Mouse (Mus musculus) cerebellum, adult 18-20 months (tissue): Measurements from ENCODE around the gene Ackr2.

Source experiments
- DNase-seq, 2 experiments: peaks; one replicate each; pipeline ENCODE4 v3.0.0; 2021

The Ackr2 gene

GRCm38 (mm10) chr9:121898245-121898644 is at the start of gene Ackr2:
Gene Ackr2 (plus strand): TSS chr9:121898355.
- DNase-seq, result no peak

- no peak for DNase-seq
Measured at GRCm38 (mm10) chr9:121854246-121854645, 43.9 kb upstream of the Ackr2 start.

DNA sequence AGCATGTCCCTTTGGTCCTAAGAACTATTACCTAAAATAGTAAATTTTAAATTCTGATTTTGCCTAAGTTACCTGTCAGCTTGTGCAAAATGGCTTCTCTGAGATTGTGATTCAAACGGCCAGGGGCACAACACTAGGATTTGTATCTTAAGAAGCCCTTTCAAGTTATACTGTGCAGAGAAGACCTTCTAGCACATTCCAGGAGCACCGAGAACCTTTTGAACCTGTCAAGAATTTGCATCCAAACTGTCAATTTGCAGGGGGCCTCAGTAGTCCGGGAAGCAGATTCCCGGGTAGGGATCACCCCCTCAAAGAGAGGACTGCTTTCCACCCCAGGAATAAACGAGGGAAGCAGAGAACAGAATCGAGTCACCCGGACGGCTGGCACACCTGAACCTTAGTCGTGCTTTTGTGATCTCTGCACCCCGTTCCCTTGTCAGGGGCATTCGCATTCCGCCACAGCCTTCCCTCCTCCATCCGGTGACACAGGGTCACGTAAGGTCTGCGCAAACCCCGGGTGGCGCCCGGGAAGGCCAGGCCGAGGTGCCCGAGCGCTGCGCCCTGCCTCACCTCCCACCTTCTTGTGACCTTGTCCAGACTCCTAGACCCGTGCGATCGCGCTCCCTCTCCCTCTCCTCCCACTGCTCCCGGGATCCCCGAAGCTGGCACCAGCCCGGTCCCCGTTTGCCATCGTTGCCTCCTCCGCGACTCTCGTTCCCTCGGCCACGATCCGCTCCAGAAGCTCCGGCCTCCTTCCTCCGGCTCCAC is 41.3 kb upstream of the Ackr2 start:
- DNase-seq, result peak in 1 of 2 experiments; percentile 52

DNA sequence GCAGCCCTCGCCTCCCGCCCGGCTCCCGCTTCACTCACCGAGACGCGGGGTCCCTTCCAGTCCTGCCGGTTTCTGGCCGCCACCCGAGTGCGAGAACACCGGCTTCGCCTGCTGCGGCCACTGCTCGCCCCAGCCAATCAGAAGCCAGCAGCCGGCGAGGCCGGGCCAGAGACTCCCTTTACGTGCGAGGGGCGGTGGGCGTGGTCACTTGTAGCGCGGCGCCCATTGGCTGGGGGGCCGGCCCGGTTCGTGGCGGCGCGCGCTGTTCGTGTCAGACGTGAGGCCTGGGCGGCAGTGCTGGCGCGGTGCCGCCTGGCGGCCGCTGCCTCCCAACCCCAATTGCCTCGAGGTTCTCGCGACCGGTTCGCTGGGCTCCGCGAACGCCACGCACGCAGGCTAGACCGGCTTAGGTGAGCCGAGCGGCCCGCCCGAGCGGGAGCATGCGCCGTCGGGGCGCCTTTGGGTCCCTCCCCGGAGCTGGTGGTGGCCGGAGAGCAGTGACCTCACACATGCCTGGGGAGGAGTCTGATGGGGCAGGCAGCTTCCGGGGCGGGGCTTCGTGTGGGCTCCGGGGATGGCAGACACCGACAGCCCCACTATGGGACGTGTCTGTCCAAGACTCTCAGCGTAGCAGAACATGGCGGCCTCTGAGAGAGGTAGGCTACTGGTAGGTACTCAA is 40.5 kb upstream of the Ackr2 start:
- peak; percentile 98 for DNase-seq

DNA sequence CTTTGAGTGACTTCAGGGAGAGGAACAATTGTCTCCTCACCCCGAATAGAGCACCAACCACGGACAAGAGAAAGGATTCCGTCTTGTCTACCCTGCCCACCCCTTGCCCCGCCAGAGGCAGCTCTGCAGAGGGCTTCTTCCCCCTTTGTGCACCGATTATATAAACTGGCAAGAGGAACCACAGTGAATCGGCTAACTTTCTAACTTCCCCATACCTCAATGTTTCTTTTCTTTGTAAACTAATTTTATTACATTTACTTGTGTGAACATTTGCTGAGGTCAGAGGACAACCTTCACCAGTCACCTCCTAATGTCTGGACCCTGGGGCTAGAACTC is 40.0 kb upstream of the Ackr2 start, which contains the start of gene Higd1a:
Gene Higd1a (minus strand): TSS at position 210 of the 336 bp plus-strand sequence.
- no peak for DNase-seq

- DNase-seq, result no peak
Measured at GRCm38 (mm10) chr9:121859345-121859744, 38.8 kb upstream of the Ackr2 start.

DNA sequence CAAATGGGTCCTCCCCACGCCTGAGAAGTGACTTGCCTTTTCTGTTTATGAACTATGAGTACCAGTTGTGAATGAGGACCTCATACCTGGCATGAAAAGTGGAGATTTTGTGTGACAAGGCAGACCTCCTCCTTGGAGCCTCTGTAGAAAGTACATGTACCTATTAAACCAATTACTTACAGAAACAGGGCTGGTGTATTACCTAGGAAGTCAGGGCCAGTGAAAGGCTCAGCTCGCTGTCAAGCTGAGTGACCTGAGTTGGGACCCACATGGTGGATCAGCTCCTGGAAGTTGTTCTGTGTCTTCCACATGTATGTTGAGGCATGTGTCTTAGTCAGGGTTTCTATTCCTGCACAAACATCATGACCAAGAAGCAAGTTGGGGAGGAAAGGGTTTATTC is 37.2 kb upstream of the Ackr2 start:
- no peak for DNase-seq

- no peak for DNase-seq
Measured at GRCm38 (mm10) chr9:121864837-121865236, 33.3 kb upstream of the Ackr2 start.

DNA sequence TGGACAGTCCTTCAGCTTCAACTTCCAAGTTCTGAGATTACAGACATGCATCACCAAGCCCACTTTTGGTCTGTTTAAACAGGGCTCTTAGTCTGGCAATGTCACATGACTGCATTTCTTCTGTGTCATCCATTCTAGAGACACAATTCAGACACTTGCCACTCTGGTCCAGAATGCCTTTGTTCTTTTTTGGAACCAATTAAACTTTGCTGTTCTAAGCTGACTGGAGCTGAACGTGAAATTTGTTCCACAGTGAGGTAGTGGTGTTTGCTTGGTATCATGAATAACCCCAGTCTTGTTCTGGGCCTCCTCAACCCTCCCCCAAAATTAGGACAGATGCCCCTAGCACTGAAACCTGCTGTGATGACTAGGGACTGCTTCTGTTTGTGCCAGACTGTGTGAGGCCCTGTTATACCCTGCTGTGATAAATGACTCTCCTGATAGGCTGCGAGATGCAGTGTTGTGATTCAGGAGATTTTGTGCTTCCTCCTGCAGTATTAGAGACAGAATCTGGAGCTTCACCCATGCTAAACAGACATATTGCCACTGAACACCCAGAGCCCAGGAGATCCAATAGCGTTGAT is 32.6 kb upstream of the Ackr2 start:
- DNase-seq, result no peak

DNA sequence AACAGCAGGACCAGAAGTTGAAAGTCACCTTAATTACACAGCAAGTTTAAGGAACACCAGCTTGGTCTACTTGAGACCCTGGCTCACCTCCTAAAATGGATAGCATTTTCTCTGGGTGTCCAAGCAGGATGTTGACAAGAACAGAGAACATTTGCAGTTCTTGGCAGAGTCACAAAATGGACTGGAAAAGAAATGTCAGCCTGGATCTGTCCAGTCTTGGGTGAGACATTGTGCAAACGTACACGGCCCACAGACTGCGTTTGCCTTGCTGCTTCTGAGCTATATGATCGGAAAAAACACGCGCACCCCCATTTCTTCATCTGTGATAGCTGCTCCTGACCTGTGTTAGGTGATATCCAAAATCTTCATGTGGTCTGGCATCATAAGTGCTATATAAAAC is 30.5 kb upstream of the Ackr2 start:
- no peak for DNase-seq

DNA sequence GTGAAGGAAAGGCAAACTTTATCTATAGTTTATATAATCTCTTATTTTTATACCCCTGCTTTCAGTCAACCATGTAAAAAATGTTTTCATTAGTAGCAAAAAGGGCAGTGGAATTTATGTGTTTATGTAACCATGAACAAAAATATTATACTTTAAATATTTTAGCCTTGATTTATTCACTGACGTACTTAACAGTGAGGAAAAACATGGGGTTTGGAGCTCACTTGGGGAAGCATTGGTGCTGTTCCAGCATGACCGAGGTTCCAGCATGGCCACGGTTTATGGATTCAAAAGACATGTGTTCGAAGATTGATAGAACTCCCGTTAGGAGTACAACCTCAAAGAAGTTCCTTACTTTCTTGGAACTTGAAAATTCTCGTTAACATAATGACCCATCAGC is 29.9 kb upstream of the Ackr2 start:
- no peak for DNase-seq

DNA sequence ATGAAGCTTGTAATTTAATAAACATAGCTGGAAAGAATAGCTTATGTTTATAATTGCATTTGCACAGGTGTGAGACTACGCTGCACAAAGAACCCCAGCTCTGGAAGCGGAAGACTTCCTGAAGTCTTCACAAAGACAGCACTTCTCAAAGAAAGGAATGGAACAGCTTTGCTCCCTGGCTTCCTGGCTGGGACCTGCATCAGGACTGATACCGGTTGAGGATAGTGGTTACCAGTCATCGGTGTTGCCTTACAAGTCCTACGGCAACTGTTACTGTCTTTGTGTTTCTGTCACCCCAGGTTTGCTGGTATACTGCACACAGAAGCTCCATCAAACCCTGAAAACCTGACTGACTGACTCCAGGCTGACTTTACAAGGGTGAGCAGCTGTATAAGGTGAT is 28.7 kb upstream of the Ackr2 start:
- no peak for DNase-seq

DNA sequence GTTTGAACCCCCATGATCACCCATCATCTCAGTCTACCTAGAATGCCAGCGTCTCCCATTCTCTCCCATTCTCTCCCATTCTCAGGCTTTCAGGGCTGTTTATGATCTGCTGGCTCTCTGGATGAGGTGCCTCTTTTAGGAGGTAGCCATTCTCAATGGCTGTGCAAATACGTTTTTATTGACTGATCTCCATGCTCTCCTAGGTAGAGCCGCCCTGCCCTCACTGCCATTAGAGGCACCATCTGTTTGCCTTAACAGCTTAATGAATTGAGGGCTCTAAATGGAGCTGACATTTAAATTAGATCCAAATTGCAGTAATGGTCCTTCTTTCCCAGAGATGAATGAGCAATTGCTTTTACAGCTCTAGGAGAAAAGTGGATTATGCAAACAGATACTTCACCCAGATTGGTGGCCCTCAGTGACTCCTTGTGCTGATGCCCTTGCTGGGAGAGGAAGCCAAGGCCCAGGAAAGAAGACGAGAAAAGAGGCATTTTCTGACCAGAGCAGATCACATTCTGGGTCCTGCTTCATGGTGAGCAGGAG is 28.1 kb upstream of the Ackr2 start:
- no peak for DNase-seq

- no peak for DNase-seq
Measured at GRCm38 (mm10) chr9:121872062-121872683, 26.0 kb upstream of the Ackr2 start.

- DNase-seq, result no peak
Measured at GRCm38 (mm10) chr9:121873578-121873977, 24.6 kb upstream of the Ackr2 start.

DNA sequence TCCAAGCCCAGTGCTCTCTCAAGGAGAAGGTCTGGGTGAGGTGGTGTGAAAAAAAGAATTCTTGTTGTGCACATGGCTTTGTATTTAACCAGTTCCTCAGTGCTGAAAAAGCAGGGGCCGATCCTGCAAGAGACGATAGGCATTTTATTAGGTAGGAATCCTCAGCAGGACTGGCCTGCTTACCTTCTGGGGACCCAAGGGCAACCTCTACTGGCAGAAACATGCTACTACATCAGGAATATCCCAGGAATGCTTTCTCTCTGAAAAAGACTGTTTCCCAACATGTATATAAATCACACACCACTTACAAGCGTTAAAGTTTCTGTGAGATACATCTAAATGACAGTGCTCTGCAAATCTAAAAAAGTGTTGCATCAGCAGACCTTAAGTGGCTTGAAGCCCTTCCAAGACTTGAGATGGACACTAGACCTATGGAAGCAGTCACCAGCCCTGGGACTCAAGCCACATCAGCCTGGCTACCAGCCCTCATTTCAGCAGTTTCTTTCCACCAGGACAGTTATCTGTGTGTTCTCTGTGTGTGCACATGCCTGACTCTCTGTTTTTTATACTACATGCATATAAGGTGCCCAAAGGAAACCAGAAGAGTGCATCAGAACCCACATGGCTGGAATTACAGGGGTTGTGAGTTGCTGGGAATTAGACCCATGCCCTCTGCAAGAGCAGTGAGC is 21.0 kb upstream of the Ackr2 start:
- DNase-seq, result peak; percentile 78

- peak; percentile 62 to 64 for DNase-seq
Measured at GRCm38 (mm10) chr9:121880840-121881239, 17.3 kb upstream of the Ackr2 start.

DNA sequence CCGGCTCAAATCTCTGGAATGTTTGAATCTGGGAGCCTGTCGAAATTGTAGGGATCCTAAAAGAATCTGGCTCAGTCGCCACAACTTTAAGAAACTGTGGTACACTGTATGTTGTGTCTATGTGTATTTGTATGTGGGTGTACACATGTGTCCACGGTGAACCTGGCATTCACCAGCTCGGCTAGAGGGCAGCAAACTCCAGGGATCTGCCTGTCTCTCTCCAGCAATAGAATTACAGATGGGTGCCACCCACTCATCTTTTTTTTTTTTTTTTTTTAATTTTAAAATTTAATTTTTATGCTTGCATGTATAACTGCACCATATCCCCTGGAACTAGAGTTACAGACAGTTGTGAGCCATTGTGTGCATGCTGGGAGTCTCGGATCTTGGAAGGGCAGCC is 16.9 kb upstream of the Ackr2 start:
- no peak for DNase-seq

DNA sequence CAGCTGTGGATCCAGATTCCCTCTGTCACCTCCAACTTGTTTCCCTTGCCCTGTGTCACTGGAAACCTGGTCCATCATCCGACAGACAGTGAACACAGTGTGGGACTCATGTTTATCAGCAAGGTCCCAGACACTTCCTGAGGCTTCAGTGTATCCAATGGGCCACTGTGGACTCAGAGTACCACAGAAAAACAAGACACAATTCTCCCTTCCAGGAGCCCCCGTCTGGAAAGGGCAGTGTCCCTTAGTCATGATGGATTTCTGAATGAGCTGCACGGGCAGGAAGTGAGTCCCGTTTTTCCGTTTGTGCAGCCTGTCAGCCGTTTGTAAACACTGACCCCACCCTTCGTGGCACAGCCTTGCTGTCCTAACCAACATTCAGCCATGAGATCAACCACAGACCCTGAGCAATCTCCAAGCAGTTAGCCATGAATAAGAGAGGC is 16.1 kb upstream of the Ackr2 start:
- DNase-seq, result no peak

GRCm38 (mm10) chr9:121889927-121890440 is 8.2 kb upstream of the Ackr2 start:
- no peak for DNase-seq

DNA sequence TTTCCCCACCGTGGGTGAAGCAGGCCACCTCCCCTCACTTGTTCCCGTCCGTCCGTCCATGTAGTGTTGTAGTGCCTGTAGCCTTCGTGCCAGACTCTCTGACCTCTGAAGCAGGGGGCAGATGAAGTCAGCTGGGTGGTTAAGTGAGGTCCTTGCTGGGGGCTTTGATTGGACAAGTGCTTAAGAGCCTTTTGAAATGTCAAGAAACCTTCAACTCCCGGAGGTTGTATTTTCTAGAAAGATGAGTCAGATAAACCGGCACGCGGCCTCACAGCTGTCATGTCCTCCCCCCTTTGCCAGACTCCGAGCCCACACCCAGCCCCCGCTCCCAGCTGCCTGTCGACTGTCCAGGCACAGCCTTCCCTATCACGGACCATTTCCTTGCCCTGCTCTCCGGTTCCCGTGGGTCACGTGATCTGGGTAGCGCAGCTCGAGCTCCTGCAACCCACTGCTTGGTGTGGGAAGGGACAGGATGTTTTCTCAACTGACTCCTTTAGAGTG is 7.7 kb upstream of the Ackr2 start:
- no peak for DNase-seq

- DNase-seq, result no peak
Measured at GRCm38 (mm10) chr9:121891301-121891700, 6.9 kb upstream of the Ackr2 start.
